Mouse (Mus musculus) megakaryocyte, adult 5-6 weeks (primary cell): ENCODE measurements around the gene Rbm8a. TPM values are rescaled to one million over a fixed set of nuclear protein-coding genes. Genes with fewer than 3 reads are reported as not detected.

ENCODE experiments used
- ATAC-seq: 2 replicates; pipeline ENCODE4 v1.8.0; 2016; ENCODE audit warnings: mild to moderate bottlenecking, inconsistent platforms; ENCODE audit not compliant: poor library complexity, severe bottlenecking
- total RNA-seq, 2 experiments: library from RNA; stranded (forward) in 1 of 2; stranded (reverse) in 1 of 2; fragments of 153-499, 151-499 nt in 1 of 2; fragments of 221-1000, 200-1000 nt in 1 of 2; gene quantifications; 2 replicates each; pipeline versions ENCODE4 v1.2.3 to v1.2.4; 2015 to 2017

Rbm8a gene
- total RNA-seq, 2 experiments from 2014 or later, result 42.3 to 89.0 TPM

- ATAC-seq, result no peak
Measured at GRCm38 (mm10) chr3:96668424-96669067, 38.8 kb downstream of the Rbm8a start.

GRCm38 (mm10) chr3:96669727-96670468, 40.2 kb downstream of the Rbm8a start, which contains the start of gene Ankrd35:
Gene Ankrd35 (plus strand): TSS chr3:96670131.
- ATAC-seq, result peak; percentile 97

GRCm38 (mm10) chr3:96671519-96671918, 41.8 kb downstream of the Rbm8a start:
- ATAC-seq, result no peak

GRCm38 (mm10) chr3:96673514-96673913, 43.8 kb downstream of the Rbm8a start:
- no peak for ATAC-seq

- ATAC-seq, result no peak
Measured at GRCm38 (mm10) chr3:96674442-96674841, 44.7 kb downstream of the Rbm8a start.

- ATAC-seq, result no peak
Measured at GRCm38 (mm10) chr3:96675171-96675570, 45.4 kb downstream of the Rbm8a start.

- no peak for ATAC-seq
Measured at GRCm38 (mm10) chr3:96675690-96676089, 46.0 kb downstream of the Rbm8a start.

- ATAC-seq, result no peak
Measured at GRCm38 (mm10) chr3:96678456-96678855, 48.7 kb downstream of the Rbm8a start.

GRCm38 (mm10) chr3:96679159-96679674, 49.5 kb downstream of the Rbm8a start:
- no peak for ATAC-seq

- ATAC-seq, result no peak
Measured at GRCm38 (mm10) chr3:96680269-96680956, 50.7 kb downstream of the Rbm8a start.

Other genes with a start within 250 kb of the Rbm8a start
- not detected in 2 replicates for gene BC107364, start 177.6 kb upstream of the Rbm8a start, total RNA-seq (2015)
- not detected in 2 replicates for gene BC107364, start 177.6 kb upstream of the Rbm8a start, total RNA-seq (2017)
- gene Hfe2, start 104.8 kb upstream of the Rbm8a start, total RNA-seq (2015), result not detected in 2 replicates
- not detected in 2 replicates for gene Hfe2, start 104.8 kb upstream of the Rbm8a start, total RNA-seq (2017)
- 411 and 437 TPM in 2 replicates for gene Txnip, start 72.0 kb upstream of the Rbm8a start, total RNA-seq (2015)
- gene Txnip, start 72.0 kb upstream of the Rbm8a start, total RNA-seq (2017), result 356 and 357 TPM in 2 replicates
- not detected in 2 replicates for gene Gm16253, start 52.9 kb upstream of the Rbm8a start, total RNA-seq (2015)
- gene Gm16253, start 52.9 kb upstream of the Rbm8a start, total RNA-seq (2017), result 0.40 TPM in 1 of 2 replicates, not detected in the other
- 22.8 and 26.3 TPM in 2 replicates for gene Polr3gl, start 35.8 kb upstream of the Rbm8a start, total RNA-seq (2015)
- gene Polr3gl, start 35.8 kb upstream of the Rbm8a start, total RNA-seq (2017), result 45.6 and 46.4 TPM in 2 replicates
- gene Ankrd34a, start 33.3 kb upstream of the Rbm8a start, total RNA-seq (2015), result not detected in 2 replicates
- not detected in 2 replicates for gene Ankrd34a, start 33.3 kb upstream of the Rbm8a start, total RNA-seq (2017)
- 0.59 and 1.7 TPM in 2 replicates for gene Lix1l, start 28.8 kb upstream of the Rbm8a start, total RNA-seq (2015)
- 1.7 TPM in 2 replicates for gene Lix1l, start 28.8 kb upstream of the Rbm8a start, total RNA-seq (2017)
- gene Pex11b, start 5.4 kb downstream of the Rbm8a start, total RNA-seq (2015), result 18.3 and 30.9 TPM in 2 replicates
- gene Pex11b, start 5.4 kb downstream of the Rbm8a start, total RNA-seq (2017), result 12.3 and 14.9 TPM in 2 replicates
- gene Gm42957, start 5.5 kb downstream of the Rbm8a start, total RNA-seq (2015), result 0.04 TPM in 1 of 2 replicates, not detected in the other
- 0.04 and 0.53 TPM in 2 replicates for gene Gm42957, start 5.5 kb downstream of the Rbm8a start, total RNA-seq (2017)
- gene Itga10, start 15.7 kb downstream of the Rbm8a start, total RNA-seq (2015), result 0.02 and 0.29 TPM in 2 replicates
- 0.15 TPM in 1 of 2 replicates, not detected in the other for gene Itga10, start 15.7 kb downstream of the Rbm8a start, total RNA-seq (2017)
- gene Ankrd35, start 40.2 kb downstream of the Rbm8a start, total RNA-seq (2015), result not detected in 2 replicates
- not detected in 2 replicates for gene Ankrd35, start 40.2 kb downstream of the Rbm8a start, total RNA-seq (2017)
- 18.6 and 26.6 TPM in 2 replicates for gene Pias3, start 66.5 kb downstream of the Rbm8a start, total RNA-seq (2015)
- 10.3 and 13.4 TPM in 2 replicates for gene Pias3, start 66.5 kb downstream of the Rbm8a start, total RNA-seq (2017)
- gene Nudt17, start 78.6 kb downstream of the Rbm8a start, total RNA-seq (2015), result 1.7 and 1.9 TPM in 2 replicates
- 0.73 TPM in 1 of 2 replicates, not detected in the other for gene Nudt17, start 78.6 kb downstream of the Rbm8a start, total RNA-seq (2017)
- 39.3 and 44.2 TPM in 2 replicates for gene Polr3c, start 97.7 kb downstream of the Rbm8a start, total RNA-seq (2015)
- gene Polr3c, start 97.7 kb downstream of the Rbm8a start, total RNA-seq (2017), result 18.7 and 28.7 TPM in 2 replicates
- gene Rnf115, start 97.7 kb downstream of the Rbm8a start, total RNA-seq (2015), result 136 and 137 TPM in 2 replicates
- 135 and 150 TPM in 2 replicates for gene Rnf115, start 97.7 kb downstream of the Rbm8a start, total RNA-seq (2017)
- gene Pdzk1, start 199.4 kb downstream of the Rbm8a start, total RNA-seq (2015), result 0.07 and 0.25 TPM in 2 replicates
- not detected in 2 replicates for gene Pdzk1, start 199.4 kb downstream of the Rbm8a start, total RNA-seq (2017)
- 1.5 and 4.2 TPM in 2 replicates for gene Cd160, start 199.4 kb downstream of the Rbm8a start, total RNA-seq (2015)
- 0.57 and 2.6 TPM in 2 replicates for gene Cd160, start 199.4 kb downstream of the Rbm8a start, total RNA-seq (2017)